13 mouse cellular contexts compared by ENCODE assay signal in genomic region chr11:65448436-65448835, GRCm38 (mm10).
"Had no signal": no experiment of that assay in that cellular context is flagged by ENCODE, and none has a peak within 500 bp of the region (broad histone marks: within the 10 kb centered on the region; RNA-seq: fewer than 3 reads in every experiment).

No protein-coding gene starts in this region.

- DNase-seq: kidney, postnatal 25 days; lung, adult 2 months; right cerebral cortex, postnatal 14 days; thymus, postnatal 36 days had no signal

- H3K4me1 ChIP-seq: kidney, embryonic 15.5 days; limb, embryonic 10.5 days; liver, embryonic 15.5 days; megakaryocyte, embryonic 14.5 days; midbrain, embryonic 15.5 days; neural tube, embryonic 13.5 days; stomach, embryonic 15.5 days had no signal

- H3K27ac ChIP-seq: kidney, embryonic 15.5 days; left cerebral cortex, adult 2 months; limb, embryonic 10.5 days; liver, embryonic 15.5 days; macrophage; midbrain, embryonic 15.5 days; neural tube, embryonic 13.5 days; stomach, embryonic 15.5 days had no signal

- H3K27me3 ChIP-seq: kidney, embryonic 15.5 days; liver, embryonic 15.5 days; megakaryocyte, embryonic 14.5 days; midbrain, embryonic 15.5 days; neural tube, embryonic 13.5 days; stomach, embryonic 15.5 days had no signal

- H3K36me3 ChIP-seq: kidney, embryonic 15.5 days; limb, embryonic 10.5 days; liver, embryonic 15.5 days; midbrain, embryonic 15.5 days; neural tube, embryonic 13.5 days; stomach, embryonic 15.5 days had no signal

- H3K4me3 ChIP-seq: kidney, embryonic 15.5 days; left cerebral cortex, adult 2 months; limb, embryonic 10.5 days; liver, embryonic 15.5 days; megakaryocyte, embryonic 14.5 days; midbrain, embryonic 15.5 days; neural tube, embryonic 13.5 days; stomach, embryonic 15.5 days had no signal
